Mouse (Mus musculus): ENCODE results near the gene Cdh18. TPM values are rescaled to one million over a fixed set of nuclear protein-coding genes. Genes with fewer than 3 reads are reported as not detected.
"Not testable (repeated sequence)": the region's sequence is repeated elsewhere in the genome, so short reads cannot be mapped to it uniquely, and the experiment has no call there.

Gene Cdh18
- polyA plus RNA-seq, 1 experiment from 2014 or later, result 0.12 TPM

DNA sequence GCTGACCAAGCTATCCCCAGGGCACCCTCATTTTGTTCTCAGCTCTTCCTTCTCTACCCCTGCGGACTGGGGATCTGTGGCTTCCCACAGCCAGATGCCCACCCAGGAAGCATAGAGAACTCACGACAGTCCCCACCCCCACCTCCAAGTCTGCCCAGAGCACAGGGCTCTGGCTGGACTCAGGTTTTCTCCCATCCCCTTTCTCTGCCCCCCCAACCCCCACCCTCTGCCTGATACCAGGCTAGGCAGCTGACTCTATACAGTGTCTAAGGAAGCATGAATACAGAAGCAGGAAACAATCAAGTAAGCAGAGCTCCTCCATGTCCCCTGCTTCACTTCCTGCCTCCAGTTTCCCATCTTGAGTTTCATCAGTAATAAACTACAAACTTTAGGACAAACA is 472.3 kb downstream of the Cdh18 start:
- H3K9me3 ChIP-seq (ENCODE audit: control insufficient read depth, low read length), result no peaks in the 10 kb centered on the region
- 33% methylated on average over 2 of the region's 2 CpGs for WGBS
- no peak overlapping the region for H3K4me3 ChIP-seq (ENCODE audit: low read length)
- H3K4me2 ChIP-seq (replicated peaks; ENCODE audit: low read depth, low read length), result no peak overlapping the region
- H3K4me1 ChIP-seq (ENCODE audit: control insufficient read depth, insufficient read depth, low read length), result no peaks in the 10 kb centered on the region
- ATAC-seq (ENCODE audit: low FRiP score, low TSS enrichment), result peak; percentile 35; the same call in 1 of the 2 replicates
- H3K27me3 ChIP-seq (ENCODE audit: control insufficient read depth, insufficient read depth, low read length), result no peaks in the 10 kb centered on the region
- H3K36me3 ChIP-seq (ENCODE audit: control insufficient read depth, insufficient read depth, low read length), result no peaks in the 10 kb centered on the region
- no peak overlapping the region for H3K9ac ChIP-seq (ENCODE audit: low read depth, low read length)
- no peak overlapping the region for H3K27ac ChIP-seq (ENCODE audit: low read depth, low read length)

DNA sequence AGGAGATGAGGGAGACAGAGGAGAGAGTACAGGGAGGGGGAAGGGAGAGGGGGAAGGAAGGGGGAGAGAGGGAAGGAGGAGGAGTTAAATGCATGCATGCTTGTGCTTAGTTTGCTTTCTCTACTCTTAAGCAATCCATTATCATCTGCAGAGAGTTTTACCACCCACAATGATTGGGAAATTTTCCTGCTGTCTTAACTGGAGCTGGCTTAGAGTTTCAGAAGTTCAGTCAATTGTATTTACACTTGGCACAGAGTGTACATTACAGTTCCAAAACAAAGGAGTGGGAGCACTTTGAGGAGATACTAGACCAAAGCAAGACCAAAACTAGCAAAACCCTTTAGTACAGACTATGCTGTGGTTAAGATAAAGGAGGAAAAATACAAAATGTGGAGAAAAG is 473.8 kb downstream of the Cdh18 start:
- no peak for ATAC-seq (ENCODE audit: low FRiP score, low TSS enrichment)
- H3K36me3 ChIP-seq (ENCODE audit: control insufficient read depth, insufficient read depth, low read length), result no peaks in the 10 kb centered on the region
- H3K9ac ChIP-seq (ENCODE audit: low read depth, low read length), result no peak overlapping the region
- no peak overlapping the region for H3K4me3 ChIP-seq (ENCODE audit: low read length)
- no peaks in the 10 kb centered on the region for H3K27me3 ChIP-seq (ENCODE audit: control insufficient read depth, insufficient read depth, low read length)
- no peaks in the 10 kb centered on the region for H3K4me1 ChIP-seq (ENCODE audit: control insufficient read depth, insufficient read depth, low read length)
- H3K9me3 ChIP-seq (ENCODE audit: control insufficient read depth, low read length), result no peaks in the 10 kb centered on the region
- no peak overlapping the region for H3K27ac ChIP-seq (ENCODE audit: low read depth, low read length)
- H3K4me2 ChIP-seq (replicated peaks; ENCODE audit: low read depth, low read length), result no peak overlapping the region

DNA sequence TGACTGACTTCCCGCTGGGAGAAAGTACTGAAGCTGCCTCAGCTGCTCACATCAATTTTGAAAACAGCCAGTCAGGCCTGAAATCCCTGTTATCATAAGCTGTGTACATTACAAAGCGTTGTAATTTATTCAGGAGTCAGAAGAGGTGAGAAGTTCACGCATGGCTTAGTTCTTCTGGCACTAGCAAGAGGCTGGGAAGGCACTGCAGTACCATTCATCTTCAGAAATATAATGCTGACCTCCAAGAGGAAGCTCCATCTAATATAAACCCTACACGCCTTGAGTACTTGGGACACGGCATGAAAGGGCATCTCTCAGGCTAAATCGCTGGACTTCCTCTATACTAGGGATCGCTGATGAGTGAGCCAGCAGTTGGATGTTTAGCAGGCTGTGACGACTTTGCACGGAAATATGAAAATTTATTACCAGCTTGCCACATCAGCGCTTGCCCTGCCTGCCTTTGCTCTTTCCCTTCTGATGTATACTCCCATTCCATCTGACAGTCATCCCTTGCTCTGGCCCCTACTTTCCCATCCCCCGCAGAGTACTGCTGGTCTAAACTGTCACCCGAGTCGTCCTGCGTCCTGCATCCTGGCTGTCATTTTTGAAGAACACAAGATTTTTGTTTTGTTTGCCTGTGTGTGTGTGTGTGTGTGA is 486.9 kb downstream of the Cdh18 start:
- Histone ChIP-seq H3K4me2 (replicated peaks; ENCODE audit: low read depth, low read length) (peak overlapping the region; percentile 72), H3K9ac (ENCODE audit: low read depth, low read length) (no peak overlapping the region), H3K4me1 (ENCODE audit: control insufficient read depth, insufficient read depth, low read length) (no peaks in the 10 kb centered on the region), H3K27ac (ENCODE audit: low read depth, low read length) (no peak overlapping the region), H3K27me3 (ENCODE audit: control insufficient read depth, insufficient read depth, low read length) (no peaks in the 10 kb centered on the region), H3K36me3 (ENCODE audit: control insufficient read depth, insufficient read depth, low read length) (no peaks in the 10 kb centered on the region), H3K9me3 (ENCODE audit: control insufficient read depth, low read length) (no peaks in the 10 kb centered on the region), H3K4me3 (ENCODE audit: low read length) (peak overlapping the region; percentile 39)
- 2% methylated on average over 14 of the region's 14 CpGs for WGBS
- ATAC-seq (ENCODE audit: low FRiP score, low TSS enrichment), result peak; percentile 83

DNA sequence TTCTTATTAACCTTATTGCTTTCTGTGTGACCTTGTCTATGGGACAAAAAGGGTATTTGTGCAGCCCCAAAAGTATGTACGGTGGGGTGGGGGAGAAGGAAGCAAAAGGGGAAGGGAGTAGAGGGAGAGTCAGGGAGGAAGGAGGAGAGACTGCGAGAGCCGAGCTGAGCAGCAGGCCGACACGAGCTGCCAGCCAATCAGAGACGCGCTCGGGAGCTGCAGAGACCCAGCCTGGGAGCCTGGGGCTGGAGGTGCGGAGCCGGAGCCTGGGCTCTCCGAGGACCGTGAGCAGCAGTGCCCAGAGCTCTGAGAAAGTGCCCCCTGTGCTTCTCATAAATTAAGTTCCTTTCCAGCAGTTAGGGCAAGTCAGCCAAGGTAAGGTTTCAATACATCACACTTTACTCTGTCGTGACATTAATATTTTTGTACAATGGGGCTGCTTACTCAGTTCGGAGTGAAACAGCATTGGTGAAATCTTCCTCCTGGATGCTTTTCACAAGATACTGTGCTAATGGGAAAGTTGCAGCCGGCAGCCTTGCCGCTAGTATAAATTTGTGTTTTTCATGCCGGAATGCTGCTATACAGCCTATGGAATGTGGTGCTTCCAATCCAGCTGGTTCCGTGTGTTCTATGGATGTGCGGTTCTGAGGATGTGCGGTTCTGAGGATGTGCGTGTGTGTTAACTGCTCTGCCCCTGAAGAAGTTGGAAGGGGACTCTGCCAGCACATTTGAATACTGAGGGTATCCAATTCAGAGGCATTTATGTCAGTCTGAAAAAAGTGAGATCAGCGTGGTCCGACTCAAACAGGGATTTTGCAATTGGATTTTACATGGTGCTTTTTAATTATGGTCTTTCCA is 487.6 kb downstream of the Cdh18 start:
- H3K9ac ChIP-seq (ENCODE audit: low read depth, low read length), result no peak overlapping the region; the same call in 1 of the 2 replicates
- peak overlapping the region; percentile 39 for H3K4me3 ChIP-seq (ENCODE audit: low read length)

DNA sequence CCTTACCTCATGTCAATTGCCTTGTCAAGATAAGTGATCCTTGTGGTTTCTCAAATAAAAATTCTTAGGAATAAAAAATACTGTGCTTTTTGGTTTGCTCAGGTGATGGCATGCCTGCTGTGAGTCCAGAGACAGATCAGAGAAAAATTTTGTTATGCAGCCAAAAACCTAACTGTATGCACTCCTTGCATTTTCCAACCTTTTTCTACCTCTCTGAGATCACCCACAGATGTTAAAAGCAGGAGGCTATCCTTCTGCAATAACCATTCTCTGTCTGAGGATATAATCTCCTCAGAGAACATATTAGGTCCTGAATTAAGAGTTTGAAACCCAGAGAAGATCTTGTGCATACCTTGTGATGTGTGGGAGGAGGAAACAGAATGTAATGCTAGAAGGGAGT is 488.7 kb downstream of the Cdh18 start:
- Histone ChIP-seq H3K4me1 (ENCODE audit: control insufficient read depth, insufficient read depth, low read length) (no peaks in the 10 kb centered on the region), H3K9me3 (ENCODE audit: control insufficient read depth, low read length) (no peaks in the 10 kb centered on the region), H3K27me3 (ENCODE audit: control insufficient read depth, insufficient read depth, low read length) (no peaks in the 10 kb centered on the region), H3K4me2 (replicated peaks; ENCODE audit: low read depth, low read length) (no peak overlapping the region), H3K27ac (ENCODE audit: low read depth, low read length) (no peak overlapping the region), H3K36me3 (ENCODE audit: control insufficient read depth, insufficient read depth, low read length) (no peaks in the 10 kb centered on the region), H3K9ac (ENCODE audit: low read depth, low read length) (no peak overlapping the region), H3K4me3 (ENCODE audit: low read length) (no peak overlapping the region)
- ATAC-seq (ENCODE audit: low FRiP score, low TSS enrichment), result no peak

More for the DNA sequence above, 487.6 kb downstream of the Cdh18 start:
- no peaks in the 10 kb centered on the region for H3K9me3 ChIP-seq (ENCODE audit: control insufficient read depth, low read length)
- no peaks in the 10 kb centered on the region for H3K36me3 ChIP-seq (ENCODE audit: control insufficient read depth, insufficient read depth, low read length)
- H3K27ac ChIP-seq (ENCODE audit: low read depth, low read length), result no peak overlapping the region
- no peaks in the 10 kb centered on the region for H3K4me1 ChIP-seq (ENCODE audit: control insufficient read depth, insufficient read depth, low read length)
- peak overlapping the region; percentile 72 for H3K4me2 ChIP-seq (replicated peaks; ENCODE audit: low read depth, low read length)
- no peaks in the 10 kb centered on the region for H3K27me3 ChIP-seq (ENCODE audit: control insufficient read depth, insufficient read depth, low read length)
- ATAC-seq (ENCODE audit: low FRiP score, low TSS enrichment), result peak; percentile 100
- WGBS, result 5% methylated on average over 23 of the region's 23 CpGs

DNA sequence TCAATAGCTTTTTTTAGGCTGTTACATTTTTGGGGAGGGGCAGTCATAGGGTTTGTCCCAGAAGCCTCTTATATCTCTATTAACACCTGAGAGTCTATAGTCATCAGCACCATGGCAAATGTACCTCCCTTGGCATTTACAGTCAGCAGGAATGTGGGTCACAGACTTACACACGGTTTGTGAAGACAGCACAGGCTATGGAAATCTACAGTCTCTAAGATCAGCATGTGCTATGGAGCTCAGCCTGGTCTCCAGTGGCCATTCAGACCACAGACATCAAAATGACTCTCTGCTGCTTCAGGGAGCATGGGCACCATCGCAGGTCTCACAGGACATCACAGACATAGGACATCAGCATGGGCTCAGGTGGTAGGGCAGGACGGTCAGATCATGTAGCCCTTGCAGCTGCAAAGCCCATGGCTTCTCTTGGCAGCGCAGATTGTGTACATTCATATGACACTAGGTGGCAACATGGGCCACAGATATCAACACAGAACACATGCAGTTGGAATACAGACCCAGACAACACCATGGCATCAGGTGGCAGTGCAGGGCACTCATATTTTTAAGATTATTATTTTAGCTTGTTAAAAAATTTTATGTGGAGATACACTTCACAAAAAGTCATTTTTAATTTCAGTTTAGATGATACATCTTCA is 497.4 kb downstream of the Cdh18 start:
- no peak for ATAC-seq (ENCODE audit: low FRiP score, low TSS enrichment)
- Histone ChIP-seq H3K9ac (ENCODE audit: low read depth, low read length) (no peak overlapping the region), H3K27me3 (ENCODE audit: control insufficient read depth, insufficient read depth, low read length) (no peaks in the 10 kb centered on the region), H3K4me2 (replicated peaks; ENCODE audit: low read depth, low read length) (no peak overlapping the region), H3K27ac (ENCODE audit: low read depth, low read length) (no peak overlapping the region), H3K36me3 (ENCODE audit: control insufficient read depth, insufficient read depth, low read length) (no peaks in the 10 kb centered on the region), H3K9me3 (ENCODE audit: control insufficient read depth, low read length) (no peaks in the 10 kb centered on the region), H3K4me3 (ENCODE audit: low read length) (no peak overlapping the region), H3K4me1 (ENCODE audit: control insufficient read depth, insufficient read depth, low read length) (no peaks in the 10 kb centered on the region)
- 73% methylated on average over 4 of the region's 4 CpGs for WGBS

DNA sequence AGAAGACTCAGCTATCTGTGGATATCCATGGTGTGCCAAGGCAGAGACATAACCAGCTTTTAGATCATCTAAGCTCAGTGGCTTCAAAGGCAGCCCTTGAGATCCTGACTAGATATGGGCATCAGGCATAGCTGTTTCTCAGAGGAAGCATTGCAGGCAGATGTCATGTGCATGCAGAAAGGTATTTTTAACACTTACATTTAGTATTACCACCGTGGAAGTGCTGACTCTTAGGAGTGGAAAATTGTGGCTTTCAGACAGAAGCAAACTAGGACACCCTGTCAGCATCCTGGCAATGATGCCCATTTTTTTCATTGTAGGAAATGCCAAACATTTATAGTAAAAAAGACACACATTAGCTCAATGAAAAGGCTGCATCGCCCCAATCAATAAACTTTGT is 503.2 kb downstream of the Cdh18 start:
- H3K9ac ChIP-seq (ENCODE audit: low read depth, low read length), result no peak overlapping the region
- no peak for ATAC-seq (ENCODE audit: low FRiP score, low TSS enrichment)
- H3K4me1 ChIP-seq (ENCODE audit: control insufficient read depth, insufficient read depth, low read length), result no peaks in the 10 kb centered on the region
- H3K9me3 ChIP-seq (ENCODE audit: control insufficient read depth, low read length), result no peaks in the 10 kb centered on the region
- H3K27me3 ChIP-seq (ENCODE audit: control insufficient read depth, insufficient read depth, low read length), result no peaks in the 10 kb centered on the region
- no peak overlapping the region for H3K4me3 ChIP-seq (ENCODE audit: low read length)
- no peaks in the 10 kb centered on the region for H3K36me3 ChIP-seq (ENCODE audit: control insufficient read depth, insufficient read depth, low read length)
- H3K27ac ChIP-seq (ENCODE audit: low read depth, low read length), result no peak overlapping the region
- no peak overlapping the region for H3K4me2 ChIP-seq (replicated peaks; ENCODE audit: low read depth, low read length)
- WGBS, result 85% methylated on average over 2 of the region's 2 CpGs

DNA sequence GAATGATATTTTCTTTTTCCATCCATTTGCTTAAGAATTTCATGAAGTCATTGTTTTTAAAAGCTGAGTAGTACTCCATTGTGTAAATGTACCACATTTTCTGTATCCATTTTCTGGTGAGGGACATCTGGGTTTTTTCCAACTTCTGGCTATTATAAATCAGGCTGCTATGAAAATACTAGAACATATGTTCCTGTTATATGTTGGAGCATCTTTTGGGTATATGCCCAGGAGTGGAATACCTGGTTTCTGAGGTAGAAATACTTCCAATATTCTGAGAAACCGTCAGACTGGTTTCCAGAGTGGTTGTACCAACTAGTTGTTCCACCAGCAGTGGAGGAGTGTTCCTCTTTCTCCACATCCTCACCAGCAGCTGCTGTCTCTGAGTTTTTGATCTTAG is 536.5 kb downstream of the Cdh18 start:
- not testable (repeated sequence) for H3K36me3 ChIP-seq (ENCODE audit: control insufficient read depth, insufficient read depth, low read length); H3K9ac ChIP-seq (ENCODE audit: low read depth, low read length); H3K9me3 ChIP-seq (ENCODE audit: control insufficient read depth, low read length); H3K4me1 ChIP-seq (ENCODE audit: control insufficient read depth, insufficient read depth, low read length); H3K27me3 ChIP-seq (ENCODE audit: control insufficient read depth, insufficient read depth, low read length); H3K4me2 ChIP-seq (replicated peaks; ENCODE audit: low read depth, low read length); H3K4me3 ChIP-seq (ENCODE audit: low read length); ATAC-seq (ENCODE audit: low FRiP score, low TSS enrichment); H3K27ac ChIP-seq (ENCODE audit: low read depth, low read length)
- 84% methylated on average over 1 of the region's 1 CpGs for WGBS

DNA sequence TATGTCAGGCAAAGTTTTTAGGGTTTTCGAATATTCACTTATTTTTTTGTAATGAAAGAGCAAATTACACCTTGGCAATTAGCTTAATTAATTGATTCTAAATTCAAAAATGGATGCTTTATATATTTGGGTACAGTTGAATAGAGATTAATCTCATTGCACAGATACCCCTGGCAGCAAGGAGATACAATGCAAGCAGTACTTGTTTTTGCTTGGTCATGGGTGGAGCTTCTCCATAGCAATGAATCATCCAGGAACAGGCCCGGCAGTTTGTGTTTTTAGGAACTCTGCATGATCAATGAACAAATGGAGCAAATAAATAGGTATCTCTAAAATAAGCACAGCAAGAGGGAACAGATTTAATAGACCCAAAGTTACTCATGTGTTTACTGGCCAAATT is 538.7 kb downstream of the Cdh18 start:
- Histone ChIP-seq H3K9me3 (ENCODE audit: control insufficient read depth, low read length) (no peaks in the 10 kb centered on the region), H3K4me2 (replicated peaks; ENCODE audit: low read depth, low read length) (no peak overlapping the region), H3K27me3 (ENCODE audit: control insufficient read depth, insufficient read depth, low read length) (no peaks in the 10 kb centered on the region), H3K36me3 (ENCODE audit: control insufficient read depth, insufficient read depth, low read length) (no peaks in the 10 kb centered on the region), H3K4me1 (ENCODE audit: control insufficient read depth, insufficient read depth, low read length) (no peaks in the 10 kb centered on the region), H3K27ac (ENCODE audit: low read depth, low read length) (no peak overlapping the region), H3K9ac (ENCODE audit: low read depth, low read length) (no peak overlapping the region), H3K4me3 (ENCODE audit: low read length) (no peak overlapping the region)
- ATAC-seq (ENCODE audit: low FRiP score, low TSS enrichment), result no peak
- 66% methylated on average over 2 of the region's 2 CpGs for WGBS

Measured in kidney, embryonic 14.5 days (tissue).